In genomic region chr10:13842855-13843254, GRCm38 (mm10) we compare ENCODE assay signal across 10 mouse cellular contexts. TPM values are rescaled to one million over a fixed set of nuclear protein-coding genes. Genes with fewer than 3 reads are reported as not detected.
DNase-seq lines count a peak whose midpoint lies in the region; ATAC-seq lines count a peak whose summit lies in the region.
"Had no signal": no experiment of that assay in that cellular context is flagged by ENCODE, and none has a peak within 500 bp of the region (broad histone marks: within the 10 kb centered on the region; RNA-seq: fewer than 3 reads in every experiment).

No protein-coding gene starts in this region.

- ATAC-seq in heart, embryonic 15.5 days (replicated peaks; ENCODE audit: insufficient number of reproducible peaks, insufficient read depth, low FRiP score, low read depth), result 0 out of 2 replicates have a peak, but pooled peaks have one; percentile 39
- no peak for ATAC-seq in midbrain, embryonic 11.5 days (ENCODE audit: low FRiP score)

- peaks cover 14% of the 10 kb centered on the region for H3K4me1 ChIP-seq in heart, embryonic 15.5 days (replicated peaks)
- no peaks in the 10 kb centered on the region; the same call in none of the 2 replicates for H3K4me1 ChIP-seq in midbrain, embryonic 11.5 days (ENCODE audit: control insufficient read depth, insufficient read depth, low read length)

- DNase-seq in adrenal gland, adult (ENCODE audit: inconsistent age in 2 of 2, low spot score in 1 of 2), result peak; percentile 43 to 80
- DNase-seq in adrenal gland, postnatal 4 days (ENCODE audit: low spot score in 2 of 2), result no peak
- DNase-seq in Muller cell, postnatal 12 days (ENCODE audit: inconsistent ontology term), result peak; percentile 89
- peak; percentile 74 for DNase-seq in cerebellum, postnatal 14 days
- no peak for DNase-seq in ovary, postnatal 36 days (ENCODE audit: low spot score)
- DNase-seq in c-Kit-positive CD71-positive TER-119-positive erythroid progenitor cells, embryonic 14.5 days (ENCODE audit: low spot score), result no peak
- DNase-seq in midbrain, embryonic 11.5 days (ENCODE audit: low spot score, missing footprints), result no peak

- 32% methylated on average over 8 of the region's 8 CpGs for WGBS in heart, embryonic 15.5 days
- WGBS in midbrain, embryonic 11.5 days, result 82% methylated on average over 8 of the region's 8 CpGs

- no peak overlapping the region for H3K9ac ChIP-seq in heart, embryonic 15.5 days
- no peak overlapping the region for H3K9ac ChIP-seq in midbrain, embryonic 11.5 days (ENCODE audit: low read length)
- H3K9ac ChIP-seq: hindbrain, embryonic 15.5 days; neural tube, embryonic 12.5 days had no signal

- H3K27ac ChIP-seq in heart, embryonic 15.5 days, result 0 out of 2 replicates have a peak overlapping the region, but pooled peaks have one; percentile 9
- no peak overlapping the region for H3K27ac ChIP-seq in midbrain, embryonic 11.5 days (ENCODE audit: low read depth, low read length)
- H3K27ac ChIP-seq: hindbrain, embryonic 15.5 days; neural tube, embryonic 12.5 days had no signal

- H3K27me3 ChIP-seq in heart, embryonic 15.5 days, result no peaks in the 10 kb centered on the region
- no peaks in the 10 kb centered on the region; the same call in 1 of the 2 replicates for H3K27me3 ChIP-seq in midbrain, embryonic 11.5 days (ENCODE audit: control insufficient read depth, insufficient read depth, low read length)
- H3K27me3 ChIP-seq: hindbrain, embryonic 15.5 days; neural tube, embryonic 12.5 days had no signal

- no peaks in the 10 kb centered on the region for H3K9me3 ChIP-seq in heart, embryonic 15.5 days (replicated peaks)
- H3K9me3 ChIP-seq in midbrain, embryonic 11.5 days (ENCODE audit: control insufficient read depth, low read length), result no peaks in the 10 kb centered on the region
- H3K9me3 ChIP-seq: hindbrain, embryonic 15.5 days; neural tube, embryonic 12.5 days had no signal

- no peak overlapping the region for H3K4me3 ChIP-seq in heart, embryonic 15.5 days
- no peak overlapping the region for H3K4me3 ChIP-seq in midbrain, embryonic 11.5 days (ENCODE audit: low read depth, low read length)
- H3K4me3 ChIP-seq: hindbrain, embryonic 15.5 days; neural tube, embryonic 12.5 days had no signal

- H3K36me3 ChIP-seq in heart, embryonic 15.5 days, result no peaks in the 10 kb centered on the region
- no peaks in the 10 kb centered on the region for H3K36me3 ChIP-seq in midbrain, embryonic 11.5 days (ENCODE audit: control insufficient read depth, insufficient read depth, low read length)
- H3K36me3 ChIP-seq: hindbrain, embryonic 15.5 days; neural tube, embryonic 12.5 days had no signal

- H3K4me2 ChIP-seq in heart, embryonic 15.5 days, result 0 out of 2 replicates have a peak overlapping the region, but pooled peaks have one; percentile 16
- no peak overlapping the region for H3K4me2 ChIP-seq in midbrain, embryonic 11.5 days
- H3K4me2 ChIP-seq: hindbrain, embryonic 15.5 days; neural tube, embryonic 12.5 days had no signal

RNA-seq across cellular contexts. Expression of gene Aig1, which starts 25.9 kb away (rescaled TPM):
- total RNA-seq in adrenal gland, postnatal 4 days (2021), result 10 to 100 TPM; 21.6 to 24.4 TPM
- 64.6 and 66.2 TPM in 2 replicates for polyA plus RNA-seq in heart, embryonic 15.5 days (2015; fragmentation: Nextera tagmentation; extraction: Ambion mirVana)
- polyA plus RNA-seq in midbrain, embryonic 11.5 days (2014; fragmentation: Nextera tagmentation; extraction: Ambion mirVana), result 27.4 and 28.2 TPM in 2 replicates

Comparison
In these comparisons a context has a peak if more than half of its experiments do, and no peak if none do; other contexts are left out.
1. DNase-seq: peak in adrenal gland, adult (2 of 2), Muller cell, postnatal 12 days (single experiment) and cerebellum, postnatal 14 days (2 of 2); none in adrenal gland, postnatal 4 days (0 of 2), ovary, postnatal 36 days (single experiment), c-Kit-positive CD71-positive TER-119-positive erythroid progenitor cells, embryonic 14.5 days (single experiment) and midbrain, embryonic 11.5 days (single experiment).